Mouse (Mus musculus) stomach, embryonic 14.5 days (tissue): Measurements from ENCODE around the gene Trank1. TPM values are rescaled to one million over a fixed set of nuclear protein-coding genes. Genes with fewer than 3 reads are reported as not detected.

Experiments
- ATAC-seq: fragments of 200-750 bp; cut with Nextera tagmentation; 2 replicates; pipeline ENCODE4 v1.8.0; 2017; ENCODE audit warnings: low read depth, moderate TSS enrichment; ENCODE audit not compliant: insufficient number of reproducible peaks, insufficient read depth, low FRiP score
- H3K27ac ChIP-seq: fragments of 300-500 bp; sonication (generic); 2 replicates; pipeline ENCODE4 v1.5.1; 2014; ENCODE audit warnings: mild to moderate bottlenecking, low read length, moderate library complexity, mixed read lengths
- H3K27me3 ChIP-seq: fragments of 300-500 bp; sonication (generic); 2 replicates; pipeline ENCODE4 v1.6.1; 2014; ENCODE audit warnings: low read length, control low read depth, mixed read lengths; ENCODE audit not compliant: control insufficient read depth, insufficient read depth
- H3K36me3 ChIP-seq: fragments of 300-500 bp; sonication (generic); 2 replicates; pipeline ENCODE4 v1.6.1; 2014; ENCODE audit warnings: mild to moderate bottlenecking, control low read depth, low read length, moderate library complexity, mixed read lengths; ENCODE audit not compliant: control insufficient read depth, insufficient read depth
- H3K4me1 ChIP-seq: fragments of 300-500 bp; sonication (generic); 2 replicates; pipeline ENCODE4 v1.6.1; 2014; ENCODE audit warnings: low read length, control low read depth, mixed read lengths; ENCODE audit not compliant: control insufficient read depth, insufficient read depth
- H3K4me2 ChIP-seq: fragments of 300-500 bp; sonication (generic); replicated peaks from 2 replicates; pipeline ENCODE4 v1.6.1; 2014; ENCODE audit warnings: low read depth, low read length, control low read depth
- H3K4me3 ChIP-seq: fragments of 300-500 bp; sonication (generic); 2 replicates; pipeline ENCODE4 v1.5.1; 2014; ENCODE audit warnings: low read depth, low read length, control low read depth
- H3K9ac ChIP-seq: fragments of 300-500 bp; sonication (generic); replicated peaks from 2 replicates; pipeline ENCODE4 v1.6.1; 2014; ENCODE audit warnings: low read depth, mild to moderate bottlenecking, control low read depth, low read length, moderate library complexity, mixed read lengths
- H3K9me3 ChIP-seq: fragments of 300-500 bp; sonication (generic); 2 replicates; pipeline ENCODE4 v1.6.1; 2016; ENCODE audit warnings: low read depth, low read length, control low read depth; ENCODE audit not compliant: control insufficient read depth
- WGBS: fragments of 180-500 bp; shearing (Covaris S2); extraction: QIAGEN DNeasy Blood & Tissue Kit; methylation state at CpG from one replicate; pipeline ENCODE4 v1.1.7; 2014; 5-methylcytosine and 5-hydroxymethylcytosine counted together
- polyA plus RNA-seq: library from polyadenylated mRNA; unstranded; fragments of >200 nt; fragmentation: Nextera tagmentation; extraction: Ambion mirVana; gene quantifications from 2 replicates; pipeline ENCODE4 v1.2.1, GENCODE M21; 2014

The Trank1 gene
- polyA plus RNA-seq, 1 experiment from 2014 or later = 0.10 TPM

DNA sequence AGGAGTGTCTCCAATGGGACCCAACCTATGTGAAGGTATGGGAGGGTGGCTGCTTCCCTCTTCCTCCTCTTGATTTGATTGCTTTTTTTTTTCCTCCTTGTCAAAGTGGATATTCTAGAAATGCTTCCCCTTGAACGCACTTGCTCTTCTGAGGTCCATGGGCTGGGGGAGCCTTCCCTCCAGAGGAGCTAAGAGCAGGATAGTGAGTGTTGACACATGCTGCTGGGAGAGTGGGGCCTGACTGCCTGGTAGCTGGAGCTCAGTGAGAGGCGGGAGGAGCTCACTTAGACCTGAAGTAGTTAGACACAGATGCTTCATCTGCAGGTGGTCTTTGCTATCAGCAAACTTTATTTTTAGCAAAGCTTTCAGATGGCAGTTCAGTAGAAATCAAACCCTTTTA is 22.3 kb downstream of the Trank1 start:
- Histone ChIP-seq H3K27me3 (no peaks in the 10 kb centered on the region), H3K27ac (no peak overlapping the region), H3K9ac (no peak overlapping the region), H3K4me2 (no peak overlapping the region), H3K4me3 (no peak overlapping the region), H3K9me3 (no peaks in the 10 kb centered on the region), H3K4me1 (no peaks in the 10 kb centered on the region), H3K36me3 (no peaks in the 10 kb centered on the region)
- no peak for ATAC-seq
- 60% methylated on average over 2 of the region's 2 CpGs for WGBS

DNA sequence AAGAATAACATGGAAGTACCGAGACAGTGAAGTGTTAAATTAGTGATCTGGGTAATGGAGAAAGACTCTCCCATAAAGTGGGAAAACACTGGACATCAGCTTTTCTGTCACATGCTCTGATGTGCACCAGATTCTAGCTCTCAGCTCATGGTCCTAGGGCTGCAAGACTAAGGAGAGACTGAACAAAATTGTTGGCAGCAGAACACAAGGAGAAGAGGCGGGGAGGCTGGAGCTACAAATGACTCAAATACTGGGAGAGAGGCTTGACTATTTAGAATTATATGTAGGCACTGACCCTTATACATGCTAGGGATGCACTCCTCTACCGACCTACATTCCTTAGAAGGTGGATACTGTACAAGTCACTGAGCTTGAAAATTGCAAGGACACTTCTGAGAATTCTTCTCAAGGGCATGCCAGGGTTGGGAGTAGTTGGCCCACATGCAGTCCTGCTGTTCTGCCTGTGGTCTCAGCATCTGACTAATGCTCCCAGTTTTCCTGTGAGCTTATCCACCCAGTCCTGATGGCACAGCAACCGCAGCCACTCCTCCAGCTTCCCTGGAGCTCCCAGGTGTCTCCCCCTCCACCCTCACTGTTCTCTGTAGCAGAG is 23.1 kb downstream of the Trank1 start:
- H3K4me1 ChIP-seq = no peaks in the 10 kb centered on the region
- no peaks in the 10 kb centered on the region for H3K27me3 ChIP-seq
- no peaks in the 10 kb centered on the region for H3K36me3 ChIP-seq
- H3K4me3 ChIP-seq = no peak overlapping the region
- H3K27ac ChIP-seq = no peak overlapping the region
- ATAC-seq = no peak
- WGBS = 69% methylated on average over 4 of the region's 4 CpGs
- H3K9me3 ChIP-seq = no peaks in the 10 kb centered on the region
- H3K4me2 ChIP-seq = no peak overlapping the region
- H3K9ac ChIP-seq = no peak overlapping the region

DNA sequence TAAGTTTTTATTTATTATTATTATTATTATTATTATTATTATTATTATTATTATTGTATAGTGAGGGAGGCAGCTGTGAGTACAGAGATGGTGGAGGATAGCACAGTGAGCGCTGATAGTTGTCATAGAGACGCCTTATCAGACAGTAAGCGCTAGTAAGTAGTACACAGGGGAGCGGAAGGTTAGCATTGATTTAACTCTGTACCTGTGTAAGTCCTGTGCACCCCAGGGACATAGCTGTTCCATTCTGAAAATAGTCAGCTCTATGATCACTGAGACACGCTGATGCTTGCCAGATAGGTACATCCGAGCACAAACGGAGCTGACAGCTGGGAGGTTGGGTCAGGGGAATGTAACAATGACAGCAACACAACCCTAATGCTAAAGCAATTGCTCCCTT is 39.7 kb downstream of the Trank1 start:
- no peaks in the 10 kb centered on the region for H3K4me1 ChIP-seq
- no peak overlapping the region for H3K27ac ChIP-seq
- no peak overlapping the region for H3K4me2 ChIP-seq
- H3K27me3 ChIP-seq = no peaks in the 10 kb centered on the region
- ATAC-seq = no peak
- WGBS = 65% methylated on average over 7 of the region's 7 CpGs
- no peak overlapping the region for H3K4me3 ChIP-seq
- no peaks in the 10 kb centered on the region for H3K9me3 ChIP-seq
- H3K36me3 ChIP-seq = no peaks in the 10 kb centered on the region
- H3K9ac ChIP-seq = no peak overlapping the region

DNA sequence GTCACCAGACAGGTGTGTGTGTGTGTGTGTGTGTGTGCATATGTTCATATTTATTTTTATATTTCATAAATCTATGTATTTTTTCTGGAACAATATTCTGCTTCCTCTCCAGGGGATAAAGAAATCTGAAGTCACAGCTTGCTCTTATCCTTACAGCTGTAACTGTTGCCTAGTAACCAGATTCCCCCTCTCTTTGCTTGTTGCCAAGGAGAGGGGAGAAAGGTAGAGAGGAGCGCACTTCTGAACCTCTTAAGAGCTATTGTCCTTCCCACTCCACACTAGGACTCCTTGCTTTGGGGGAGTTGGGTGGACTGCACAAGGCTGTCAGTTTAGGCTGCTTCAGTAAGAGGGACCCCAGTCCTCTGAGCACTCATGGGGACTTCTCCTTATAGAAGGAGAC is 40.1 kb downstream of the Trank1 start:
- H3K4me3 ChIP-seq = no peak overlapping the region
- ATAC-seq = no peak
- H3K9me3 ChIP-seq = no peaks in the 10 kb centered on the region
- 50% methylated on average over 1 of the region's 1 CpGs for WGBS
- H3K27me3 ChIP-seq = no peaks in the 10 kb centered on the region
- H3K4me1 ChIP-seq = no peaks in the 10 kb centered on the region
- H3K4me2 ChIP-seq = no peak overlapping the region
- H3K27ac ChIP-seq = no peak overlapping the region
- H3K9ac ChIP-seq = no peak overlapping the region
- no peaks in the 10 kb centered on the region for H3K36me3 ChIP-seq

DNA sequence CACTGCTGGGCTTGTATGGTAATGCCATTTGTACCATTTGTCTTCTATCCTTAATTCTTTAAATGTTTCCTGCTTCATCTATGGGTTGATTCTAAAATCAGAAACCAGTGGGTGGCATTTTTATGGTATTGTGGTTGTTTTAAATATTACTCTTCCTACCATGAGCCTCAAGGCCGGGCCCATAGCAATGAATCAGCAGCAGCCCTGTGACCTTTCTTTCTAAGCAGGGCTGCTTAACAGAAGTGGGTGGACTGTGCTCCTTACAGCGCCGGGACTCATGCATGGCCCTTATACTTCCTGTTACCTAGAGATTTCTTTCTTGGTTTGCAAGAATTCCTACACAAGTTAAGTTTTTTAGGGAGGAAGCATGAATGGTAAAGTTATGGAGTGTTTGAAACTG is 41.1 kb downstream of the Trank1 start:
- H3K36me3 ChIP-seq = no peaks in the 10 kb centered on the region
- H3K4me2 ChIP-seq = no peak overlapping the region
- H3K9ac ChIP-seq = no peak overlapping the region
- 74% methylated on average over 3 of the region's 3 CpGs for WGBS
- no peak for ATAC-seq
- H3K4me3 ChIP-seq = no peak overlapping the region
- no peaks in the 10 kb centered on the region for H3K9me3 ChIP-seq
- H3K4me1 ChIP-seq = no peaks in the 10 kb centered on the region
- H3K27ac ChIP-seq = no peak overlapping the region
- H3K27me3 ChIP-seq = no peaks in the 10 kb centered on the region

DNA sequence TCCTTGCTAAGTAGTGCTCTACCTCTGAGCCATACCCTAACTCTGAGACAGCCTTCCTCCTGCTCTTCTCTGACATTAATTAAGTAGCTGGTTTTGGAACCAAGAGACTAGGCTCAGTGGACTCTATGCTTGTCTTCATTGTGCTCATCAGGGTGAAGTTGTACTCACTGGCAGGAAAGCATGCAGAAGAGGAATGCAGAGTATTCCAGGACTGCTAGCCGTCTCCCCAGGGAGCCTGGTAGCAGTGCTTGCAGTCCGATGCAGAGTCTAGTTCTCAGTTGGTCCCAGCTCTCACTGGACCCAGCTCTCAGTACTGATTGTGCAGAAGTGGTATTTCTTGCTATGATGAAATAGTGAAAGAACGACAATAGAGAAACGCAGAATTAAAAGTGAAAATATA is 43.5 kb downstream of the Trank1 start:
- no peak overlapping the region for H3K9ac ChIP-seq
- H3K36me3 ChIP-seq = no peaks in the 10 kb centered on the region
- H3K4me2 ChIP-seq = no peak overlapping the region
- H3K27ac ChIP-seq = no peak overlapping the region
- H3K4me3 ChIP-seq = no peak overlapping the region
- 59% methylated on average over 4 of the region's 4 CpGs for WGBS
- ATAC-seq = no peak
- no peaks in the 10 kb centered on the region for H3K27me3 ChIP-seq
- no peaks in the 10 kb centered on the region for H3K4me1 ChIP-seq
- no peaks in the 10 kb centered on the region for H3K9me3 ChIP-seq

DNA sequence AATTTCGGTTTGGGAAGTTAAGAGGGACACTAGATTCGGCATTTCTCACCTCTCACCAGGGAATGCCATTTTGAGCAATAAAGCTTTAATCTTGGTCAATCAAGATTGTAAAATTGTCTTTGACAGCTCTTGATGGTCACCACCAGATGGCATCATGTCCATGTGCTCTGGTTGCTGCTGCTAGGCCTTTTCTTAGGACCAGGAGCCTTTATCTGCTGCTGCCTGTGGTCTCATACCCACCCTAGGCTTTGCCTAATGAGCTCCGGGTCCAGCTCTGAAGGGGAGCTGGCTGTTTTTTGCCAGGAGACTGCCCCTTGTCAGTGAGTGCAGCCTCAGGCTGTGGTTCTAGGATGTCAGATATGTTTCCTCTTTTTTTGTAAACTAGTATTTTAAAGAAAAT is 44.8 kb downstream of the Trank1 start:
- H3K9me3 ChIP-seq = no peaks in the 10 kb centered on the region
- WGBS = 42% methylated on average over 3 of the region's 3 CpGs
- ATAC-seq = no peak
- no peak overlapping the region for H3K4me3 ChIP-seq
- no peak overlapping the region for H3K4me2 ChIP-seq
- H3K27ac ChIP-seq = no peak overlapping the region
- no peaks in the 10 kb centered on the region for H3K4me1 ChIP-seq
- no peak overlapping the region for H3K9ac ChIP-seq
- H3K27me3 ChIP-seq = no peaks in the 10 kb centered on the region
- no peaks in the 10 kb centered on the region for H3K36me3 ChIP-seq

DNA sequence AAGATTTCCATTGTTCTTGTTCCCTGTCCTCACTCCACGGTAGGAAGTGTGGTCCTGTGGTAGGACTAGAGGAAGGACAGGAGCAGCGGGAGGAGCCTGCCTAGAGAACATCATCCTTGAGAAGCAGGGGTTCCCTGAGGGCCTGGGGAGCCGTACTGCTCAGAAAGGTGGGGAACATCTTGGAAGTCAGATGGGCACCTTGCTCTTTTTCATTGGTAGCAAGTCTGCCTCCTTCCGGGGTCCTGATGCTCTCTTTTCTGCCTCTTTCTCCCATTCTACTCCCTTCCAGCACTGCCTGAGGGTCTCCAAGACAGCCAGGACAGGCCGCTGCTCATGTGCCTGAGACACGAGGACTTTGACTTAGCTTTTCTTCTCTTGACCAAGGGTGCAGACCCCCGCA is 52.1 kb downstream of the Trank1 start:
- no peak for ATAC-seq
- Histone ChIP-seq H3K36me3 (no peaks in the 10 kb centered on the region), H3K9me3 (no peaks in the 10 kb centered on the region), H3K4me2 (no peak overlapping the region), H3K4me3 (no peak overlapping the region), H3K9ac (no peak overlapping the region), H3K27ac (no peak overlapping the region), H3K4me1 (no peaks in the 10 kb centered on the region), H3K27me3 (no peaks in the 10 kb centered on the region)
- 66% methylated on average over 7 of the region's 7 CpGs for WGBS

DNA sequence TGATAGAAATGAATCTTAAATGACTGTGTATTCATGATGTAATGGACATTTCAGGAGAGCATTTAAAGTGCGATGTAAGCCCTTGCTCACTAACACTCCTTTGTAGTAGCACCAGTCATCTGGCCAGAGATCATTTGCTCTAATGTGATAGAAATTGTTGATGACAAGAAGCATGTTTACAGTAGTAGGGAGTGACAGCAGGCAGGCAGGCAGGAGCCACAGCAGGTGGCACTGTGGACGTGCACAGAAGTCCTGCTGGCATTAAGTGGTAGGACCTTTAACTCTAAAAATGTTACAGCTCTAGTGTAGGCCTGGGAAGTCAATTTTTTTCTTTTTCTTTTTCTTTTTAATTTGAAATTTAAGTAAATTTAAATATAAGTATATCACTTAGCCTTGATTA is 56.2 kb downstream of the Trank1 start:
- Histone ChIP-seq H3K27me3 (no peaks in the 10 kb centered on the region), H3K9me3 (no peaks in the 10 kb centered on the region), H3K9ac (no peak overlapping the region), H3K4me3 (no peak overlapping the region), H3K27ac (no peak overlapping the region), H3K4me2 (no peak overlapping the region), H3K36me3 (no peaks in the 10 kb centered on the region), H3K4me1 (no peaks in the 10 kb centered on the region)
- 68% methylated on average over 2 of the region's 2 CpGs for WGBS
- no peak for ATAC-seq
